Mouse (Mus musculus) stomach, postnatal 0 days (tissue): ENCODE results near the gene Cep250. TPM values are rescaled to one million over a fixed set of nuclear protein-coding genes. Genes with fewer than 3 reads are reported as not detected.

ENCODE experiments used
- ATAC-seq: fragments of 200-750 bp; cut with Nextera tagmentation; 2 replicates; pipeline ENCODE4 v1.8.0; 2017; ENCODE audit not compliant: low FRiP score, low TSS enrichment
- DNase-seq: peaks from one replicate; pipeline ENCODE4 v3.0.0-alpha.2; 2016; ENCODE audit warnings: low spot score
- H3K27ac ChIP-seq: fragments of 300-500 bp; sonication (generic); replicated peaks from 2 replicates; pipeline ENCODE4 v1.5.1; 2014; ENCODE audit warnings: mild to moderate bottlenecking, control low read depth
- H3K27me3 ChIP-seq: fragments of 300-500 bp; sonication (generic); 2 replicates; pipeline ENCODE4 v1.6.1; 2014; ENCODE audit warnings: low read length; ENCODE audit not compliant: control insufficient read depth, insufficient read depth
- H3K36me3 ChIP-seq: fragments of 300-500 bp; sonication (generic); 2 replicates; pipeline ENCODE4 v1.6.1; 2014; ENCODE audit warnings: low read length, mixed read lengths; ENCODE audit not compliant: control insufficient read depth, insufficient read depth
- H3K4me1 ChIP-seq: fragments of 300-500 bp; sonication (generic); replicated peaks from 2 replicates; pipeline ENCODE4 v1.6.1; 2014; ENCODE audit warnings: antibody characterized with exemption; ENCODE audit not compliant: control insufficient read depth, insufficient read depth
- H3K4me2 ChIP-seq: fragments of 300-500 bp; sonication (generic); replicated peaks from 2 replicates; pipeline ENCODE4 v1.6.1; 2014; ENCODE audit warnings: low read depth, mild to moderate bottlenecking, control low read depth, moderate library complexity
- H3K4me3 ChIP-seq: fragments of 300-500 bp; sonication (generic); 2 replicates; pipeline ENCODE4 v1.5.1; 2014; ENCODE audit warnings: low read depth, low read length, control low read depth
- H3K9ac ChIP-seq: fragments of 300-500 bp; sonication (generic); 2 replicates; pipeline ENCODE4 v1.6.1; 2014; ENCODE audit warnings: mild to moderate bottlenecking, low read length, control low read depth, mixed read lengths
- H3K9me3 ChIP-seq: fragments of 300-500 bp; sonication (generic); 2 replicates; pipeline ENCODE4 v1.6.1; 2016; ENCODE audit warnings: low read length; ENCODE audit not compliant: control insufficient read depth
- CTCF ChIP-seq: IDR thresholded peaks from 2 replicates; pipeline ENCODE4 v1.5.1; 2016; ENCODE audit warnings: antibody characterized with exemption, low read depth, mild to moderate bottlenecking, moderate library complexity
- EP300 ChIP-seq: optimal IDR thresholded peaks from 2 replicates; pipeline ENCODE3; 2016; ENCODE audit warnings: antibody characterized with exemption
- WGBS: fragments of 180-500 bp; shearing (Covaris S2); extraction: QIAGEN DNeasy Blood & Tissue Kit; methylation state at CpG from one replicate; pipeline ENCODE4 v1.1.7; 2014; 5-methylcytosine and 5-hydroxymethylcytosine counted together
- polyA plus RNA-seq: library from polyadenylated mRNA; unstranded; fragments of >200 nt; fragmentation: Nextera tagmentation; extraction: Ambion mirVana; gene quantifications from 2 replicates; pipeline ENCODE4 v1.2.1, GENCODE M21; 2015

Gene Cep250
- polyA plus RNA-seq, 1 experiment from 2014 or later: 4.6 TPM

DNA sequence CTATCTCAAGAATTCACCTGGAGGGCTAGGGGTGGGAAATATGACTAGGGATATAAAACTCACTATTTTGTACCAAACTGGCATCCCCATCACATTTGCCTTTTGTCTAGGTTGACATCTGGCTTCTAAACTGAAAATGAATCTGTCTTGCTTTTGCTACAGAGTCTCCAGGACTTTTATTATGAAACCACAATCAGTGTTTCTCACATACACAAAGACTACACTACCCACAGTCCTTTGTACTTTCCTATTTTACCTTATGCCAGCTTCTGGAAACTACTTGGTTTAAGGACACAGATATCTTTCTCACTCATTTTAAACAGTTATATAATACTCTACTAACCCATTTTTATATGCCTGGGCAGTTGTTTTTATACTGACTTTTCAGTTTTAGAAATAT lies 69.2 kb downstream of the Cep250 start:
- no peak for ATAC-seq
- no peak for TF ChIP-seq CTCF
- Histone ChIP-seq H3K27me3 (no peaks in the 10 kb centered on the region), H3K4me1 (no peaks in the 10 kb centered on the region), H3K36me3 (no peaks in the 10 kb centered on the region), H3K4me2 (no peak overlapping the region), H3K27ac (no peak overlapping the region), H3K9me3 (no peaks in the 10 kb centered on the region), H3K9ac (no peak overlapping the region), H3K4me3 (no peak overlapping the region)
- DNase-seq: no peak

- TF ChIP-seq CTCF: no peak
- no peak for TF ChIP-seq EP300
- ATAC-seq: peak; percentile 94
- Histone ChIP-seq H3K4me3 (no peak overlapping the region), H3K27me3 (no peaks in the 10 kb centered on the region), H3K4me2 (no peak overlapping the region), H3K9me3 (no peaks in the 10 kb centered on the region), H3K36me3 (no peaks in the 10 kb centered on the region), H3K27ac (0 out of 2 replicates have a peak overlapping the region, but pooled peaks have one; percentile 40), H3K9ac (no peak overlapping the region), H3K4me1 (no peaks in the 10 kb centered on the region)
- 66% methylated on average over 3 of the region's 3 CpGs for WGBS
- peak; percentile 59 for DNase-seq
Measured at GRCm38 (mm10) chr2:156039390-156039789, 83.1 kb downstream of the Cep250 start.

DNA sequence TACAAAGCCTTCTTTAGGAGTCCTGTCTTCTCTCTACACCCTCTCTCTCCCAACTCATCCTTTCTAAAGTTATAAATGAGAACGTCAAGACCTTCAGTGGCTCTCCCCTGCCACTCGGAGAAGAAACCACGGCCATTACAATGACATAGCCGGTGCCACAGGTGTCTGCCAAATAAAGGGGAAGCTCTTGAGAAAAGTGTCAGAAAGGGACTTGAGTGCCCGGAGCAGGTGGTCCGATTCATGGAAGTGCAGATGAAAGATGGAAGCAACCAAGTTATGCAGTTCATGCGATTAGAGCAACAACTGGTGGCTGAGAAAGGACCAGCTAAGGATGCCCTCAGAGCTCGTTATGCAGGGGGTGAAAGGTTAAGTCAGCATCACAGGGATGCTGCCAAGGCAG lies 86.6 kb downstream of the Cep250 start:
- Histone ChIP-seq H3K9me3 (no peaks in the 10 kb centered on the region), H3K27me3 (no peaks in the 10 kb centered on the region), H3K27ac (no peak overlapping the region), H3K4me2 (no peak overlapping the region), H3K36me3 (no peaks in the 10 kb centered on the region), H3K4me1 (no peaks in the 10 kb centered on the region), H3K9ac (no peak overlapping the region), H3K4me3 (no peak overlapping the region)
- WGBS: 80% methylated on average over 8 of the region's 8 CpGs
- ATAC-seq: no peak
- no peak for TF ChIP-seq CTCF
- TF ChIP-seq EP300: no peak
- no peak for DNase-seq

- peak; percentile 44; the same call in 1 of the 2 replicates for ATAC-seq
Measured at GRCm38 (mm10) chr2:156047929-156048328, 91.7 kb downstream of the Cep250 start.

More at GRCm38 (mm10) chr2:156047929-156048328, 91.7 kb downstream of the Cep250 start:
- no peak for TF ChIP-seq CTCF
- TF ChIP-seq EP300: no peak
- peak; percentile 67 for DNase-seq
- peak overlapping the region; percentile 18; the same call in 1 of the 2 replicates for H3K27ac ChIP-seq
- H3K4me2 ChIP-seq: peak overlapping the region; percentile 36
- 0 out of 2 replicates have a peak overlapping the region, but pooled peaks have one; percentile 10 for H3K4me3 ChIP-seq
- no peaks in the 10 kb centered on the region for H3K27me3 ChIP-seq
- H3K9me3 ChIP-seq: no peaks in the 10 kb centered on the region
- H3K4me1 ChIP-seq: no peaks in the 10 kb centered on the region
- 8% methylated on average over 19 of the region's 19 CpGs for WGBS
- no peak overlapping the region for H3K9ac ChIP-seq
- H3K36me3 ChIP-seq: no peaks in the 10 kb centered on the region

Other genes with a start within 250 kb of the Cep250 start
- 64.9 and 65.7 TPM in 2 replicates for gene Edem2, start 227.0 kb upstream of the Cep250 start, polyA plus RNA-seq
- gene Gm17581, start 220.6 kb upstream of the Cep250 start, polyA plus RNA-seq: not detected in 2 replicates
- gene Procr, start 205.3 kb upstream of the Cep250 start, polyA plus RNA-seq: 12.2 and 14.3 TPM in 2 replicates
- 0.21 and 0.23 TPM in 2 replicates for gene Mmp24, start 181.1 kb upstream of the Cep250 start, polyA plus RNA-seq
- 26.8 and 29.8 TPM in 2 replicates for gene BC029722, start 137.0 kb upstream of the Cep250 start, polyA plus RNA-seq
- 310 and 318 TPM in 2 replicates for gene Eif6, start 129.5 kb upstream of the Cep250 start, polyA plus RNA-seq
- 2.7 and 4.4 TPM in 2 replicates for gene Fam83c, start 121.6 kb upstream of the Cep250 start, polyA plus RNA-seq
- 41.9 and 46.4 TPM in 2 replicates for gene Uqcc1, start 26.1 kb upstream of the Cep250 start, polyA plus RNA-seq
- gene Gm15557, start 15.7 kb upstream of the Cep250 start, polyA plus RNA-seq: not detected in 2 replicates
- gene Gdf5, start 11.1 kb upstream of the Cep250 start, polyA plus RNA-seq: 1.6 and 1.8 TPM in 2 replicates
- gene 6430550D23Rik, start 51.5 kb downstream of the Cep250 start, polyA plus RNA-seq: 0.65 and 0.76 TPM in 2 replicates
- 138 and 144 TPM in 2 replicates for gene Ergic3, start 51.6 kb downstream of the Cep250 start, polyA plus RNA-seq
- 10.1 and 11.7 TPM in 2 replicates for gene Fer1l4, start 96.5 kb downstream of the Cep250 start, polyA plus RNA-seq
- gene Spag4, start 108.7 kb downstream of the Cep250 start, polyA plus RNA-seq: 2.7 and 3.0 TPM in 2 replicates
- 24.7 and 27.2 TPM in 2 replicates for gene Cpne1, start 155.5 kb downstream of the Cep250 start, polyA plus RNA-seq
- gene Rbm12, start 155.5 kb downstream of the Cep250 start, polyA plus RNA-seq: 8.0 and 8.8 TPM in 2 replicates
- 4.3 and 5.1 TPM in 2 replicates for gene Gm28036, start 170.6 kb downstream of the Cep250 start, polyA plus RNA-seq
- gene Romo1, start 187.6 kb downstream of the Cep250 start, polyA plus RNA-seq: 378 and 415 TPM in 2 replicates
- gene Nfs1, start 187.7 kb downstream of the Cep250 start, polyA plus RNA-seq: 40.3 and 43.5 TPM in 2 replicates
- gene Rbm39, start 223.8 kb downstream of the Cep250 start, polyA plus RNA-seq: 335 and 349 TPM in 2 replicates
- 28.4 and 29.3 TPM in 2 replicates for gene Phf20, start 240.0 kb downstream of the Cep250 start, polyA plus RNA-seq